Comparison of ENCODE assay signal across 32 mouse cellular contexts in genomic region chr5:137474351-137474750, GRCm38 (mm10). TPM values are rescaled to one million over a fixed set of nuclear protein-coding genes. Genes with fewer than 3 reads are reported as not detected.
A peak's percentile ranks its signal among the peaks of the same experiment; 100 is the strongest.
DNase-seq lines count a peak whose midpoint lies in the region; ATAC-seq lines count a peak whose summit lies in the region.
"Had no signal": no experiment of that assay in that cellular context is flagged by ENCODE, and none has a peak within 500 bp of the region (broad histone marks: within the 10 kb centered on the region; RNA-seq: fewer than 3 reads in every experiment).

No protein-coding gene starts in this region.

- H3K27ac ChIP-seq in hindbrain, embryonic 10.5 days = peak overlapping the region; percentile 66; the same call in 1 of the 2 replicates
- no peak overlapping the region for H3K27ac ChIP-seq in hindbrain, embryonic 13.5 days
- 0 out of 2 replicates have a peak overlapping the region, but pooled peaks have one; percentile 0 for H3K27ac ChIP-seq in limb, embryonic 10.5 days
- H3K27ac ChIP-seq: heart, adult 2 months; heart, embryonic 10.5 days; heart, embryonic 13.5 days; hindbrain, embryonic 12.5 days had no signal

- no peak overlapping the region for H3K4me3 ChIP-seq in hindbrain, embryonic 10.5 days
- H3K4me3 ChIP-seq in hindbrain, embryonic 13.5 days = no peak overlapping the region
- no peak overlapping the region for H3K4me3 ChIP-seq in limb, embryonic 10.5 days
- H3K4me3 ChIP-seq: heart, adult 2 months; heart, embryonic 10.5 days; heart, embryonic 13.5 days; hindbrain, embryonic 12.5 days had no signal

- no peak overlapping the region for H3K9ac ChIP-seq in hindbrain, embryonic 13.5 days
- H3K9ac ChIP-seq: heart, embryonic 13.5 days; hindbrain, embryonic 12.5 days had no signal

- peaks cover 24% of the 10 kb centered on the region for H3K4me1 ChIP-seq in hindbrain, embryonic 10.5 days (replicated peaks)
- H3K4me1 ChIP-seq in hindbrain, embryonic 13.5 days (replicated peaks) = no peaks in the 10 kb centered on the region
- H3K4me1 ChIP-seq in limb, embryonic 10.5 days = peaks cover 5% of the 10 kb centered on the region; the same call in 1 of the 2 replicates
- H3K4me1 ChIP-seq: hindbrain, embryonic 12.5 days had no signal

- ATAC-seq in hindbrain, embryonic 13.5 days (ENCODE audit: low FRiP score) = no peak
- ATAC-seq: CD4-positive, CD25-positive, alpha-beta regulatory T cell, adult 4 months; forebrain, embryonic 14.5 days; hindbrain, embryonic 16.5 days had no signal

- H3K27me3 ChIP-seq in hindbrain, embryonic 10.5 days (ENCODE audit: insufficient read depth, poor library complexity, severe bottlenecking) = no peaks in the 10 kb centered on the region
- H3K27me3 ChIP-seq in hindbrain, embryonic 13.5 days = no peaks in the 10 kb centered on the region
- H3K27me3 ChIP-seq in limb, embryonic 10.5 days (ENCODE audit: low read depth, poor library complexity, severe bottlenecking) = no peaks in the 10 kb centered on the region
- H3K27me3 ChIP-seq: hindbrain, embryonic 12.5 days had no signal

- H3K4me2 ChIP-seq in hindbrain, embryonic 13.5 days = no peak overlapping the region
- H3K4me2 ChIP-seq: heart, embryonic 13.5 days; hindbrain, embryonic 12.5 days had no signal

- no peaks in the 10 kb centered on the region for H3K9me3 ChIP-seq in hindbrain, embryonic 10.5 days
- no peaks in the 10 kb centered on the region for H3K9me3 ChIP-seq in hindbrain, embryonic 13.5 days
- no peaks in the 10 kb centered on the region for H3K9me3 ChIP-seq in limb, embryonic 10.5 days (replicated peaks)
- H3K9me3 ChIP-seq: heart, embryonic 10.5 days; heart, embryonic 13.5 days; hindbrain, embryonic 12.5 days had no signal

- peak; percentile 22 for DNase-seq in hindbrain, embryonic 10.5 days (ENCODE audit: low spot score)
- DNase-seq in embryo, embryonic 10.5 days (ENCODE audit: low spot score) = peak; percentile 28
- peak; percentile 65 for DNase-seq in embryo, embryonic 9.5 days (ENCODE audit: extremely low spot score)
- DNase-seq in limb, embryonic 10.5 days (ENCODE audit: low spot score) = no peak
- no peak for DNase-seq in lung, adult 18-20 months
- no peak for DNase-seq in gastrocnemius, postnatal 10 days
- DNase-seq: adrenal gland, adult 2 months; adrenal gland, postnatal 14 days; cerebellum, adult 11 months; cerebellum, adult 2 months; cerebellum, adult 9-11 months; cerebellum, postnatal 25 days; gastrocnemius, postnatal 36 days; heart, adult 2 months; heart, postnatal 14 days; heart, postnatal 4 days; kidney, adult 18-20 months had no signal

- WGBS in hindbrain, embryonic 10.5 days = 17% methylated on average over 2 of the region's 2 CpGs
- 18% methylated on average over 2 of the region's 2 CpGs for WGBS in hindbrain, embryonic 13.5 days
- WGBS in limb, embryonic 10.5 days = 54% methylated on average over 2 of the region's 2 CpGs

- no peaks in the 10 kb centered on the region for H3K36me3 ChIP-seq in hindbrain, embryonic 10.5 days
- H3K36me3 ChIP-seq in hindbrain, embryonic 13.5 days = no peaks in the 10 kb centered on the region
- H3K36me3 ChIP-seq in limb, embryonic 10.5 days = no peaks in the 10 kb centered on the region
- H3K36me3 ChIP-seq: heart, embryonic 10.5 days; heart, embryonic 13.5 days; hindbrain, embryonic 12.5 days had no signal

RNA-seq across cellular contexts. Expression of gene Zan, which starts 2.5 kb away (rescaled TPM):
- polyA plus RNA-seq in hindbrain, embryonic 10.5 days (2016; fragmentation: Nextera tagmentation; extraction: Ambion mirVana) = 0.05 and 0.13 TPM in 2 replicates
- 0.06 and 0.08 TPM in 2 replicates for polyA plus RNA-seq in hindbrain, embryonic 13.5 days (2015; fragmentation: Nextera tagmentation; extraction: Ambion mirVana)
- 0.03 and 0.10 TPM in 2 replicates for polyA plus RNA-seq in limb, embryonic 10.5 days (2016; fragmentation: Nextera tagmentation; extraction: Ambion mirVana)
- under 1 TPM; 0.23 to 0.31 TPM for total RNA-seq in gastrocnemius, postnatal 10 days (2021)
- total RNA-seq: adrenal gland, adult 2 months; adrenal gland, postnatal 14 days; heart, adult 2 months; MEL had no signal

RNA-seq across cellular contexts. Expression of gene Pop7, which starts 28.0 kb away (rescaled TPM):
- polyA plus RNA-seq in hindbrain, embryonic 10.5 days (2016; fragmentation: Nextera tagmentation; extraction: Ambion mirVana) = 56.1 and 70.9 TPM in 2 replicates
- polyA plus RNA-seq in hindbrain, embryonic 13.5 days (2015; fragmentation: Nextera tagmentation; extraction: Ambion mirVana) = 82.2 and 85.1 TPM in 2 replicates
- polyA plus RNA-seq in limb, embryonic 10.5 days (2016; fragmentation: Nextera tagmentation; extraction: Ambion mirVana) = 53.2 and 63.4 TPM in 2 replicates
- 10 to 100 TPM; 16.6 to 18.5 TPM for total RNA-seq in gastrocnemius, postnatal 10 days (2021)

RNA-seq across cellular contexts. Expression of gene Gigyf1, which starts 44.0 kb away (rescaled TPM):
- 14.7 and 14.9 TPM in 2 replicates for polyA plus RNA-seq in hindbrain, embryonic 10.5 days (2016; fragmentation: Nextera tagmentation; extraction: Ambion mirVana)
- 17.9 and 19.5 TPM in 2 replicates for polyA plus RNA-seq in hindbrain, embryonic 13.5 days (2015; fragmentation: Nextera tagmentation; extraction: Ambion mirVana)
- 13.5 and 14.6 TPM in 2 replicates for polyA plus RNA-seq in limb, embryonic 10.5 days (2016; fragmentation: Nextera tagmentation; extraction: Ambion mirVana)
- total RNA-seq in gastrocnemius, postnatal 10 days (2021) = 10 to 100 TPM; 23.0 to 25.3 TPM

RNA-seq across cellular contexts. Expression of gene Epo, which starts 58.7 kb away (rescaled TPM):
- polyA plus RNA-seq in hindbrain, embryonic 10.5 days (2016; fragmentation: Nextera tagmentation; extraction: Ambion mirVana) = 1.3 and 4.5 TPM in 2 replicates
- not detected in 2 replicates for polyA plus RNA-seq in hindbrain, embryonic 13.5 days (2015; fragmentation: Nextera tagmentation; extraction: Ambion mirVana)
- 1.5 and 2.4 TPM in 2 replicates for polyA plus RNA-seq in limb, embryonic 10.5 days (2016; fragmentation: Nextera tagmentation; extraction: Ambion mirVana)
- total RNA-seq in gastrocnemius, postnatal 10 days (2021) = not detected
- total RNA-seq: adrenal gland, adult 2 months; adrenal gland, postnatal 14 days; adrenal gland, postnatal 4 days; common myeloid progenitor, adult 5-6 weeks; gastrocnemius, adult 8-10 months; gastrocnemius, postnatal 36 days; granulocyte monocyte progenitor cell, adult 5-6 weeks; heart, adult 2 months; heart, postnatal 14 days; heart, postnatal 4 days; MEL had no signal
- polyA plus RNA-seq: adrenal gland, adult 2 months; C2C12; CD4-positive, CD25-positive, alpha-beta regulatory T cell, adult 4 months; cerebellum, adult 2 months; embryonic facial prominence, embryonic 14.5 days; forebrain, embryonic 14.5 days; heart, adult 2 months; heart, embryonic 13.5 days; heart, embryonic 16.5 days; hindbrain, embryonic 12.5 days; hindbrain, embryonic 16.5 days had no signal

RNA-seq across cellular contexts. Expression of gene Gnb2, which starts 59.0 kb away (rescaled TPM):
- 387 and 460 TPM in 2 replicates for polyA plus RNA-seq in hindbrain, embryonic 10.5 days (2016; fragmentation: Nextera tagmentation; extraction: Ambion mirVana)
- 529 and 536 TPM in 2 replicates for polyA plus RNA-seq in hindbrain, embryonic 13.5 days (2015; fragmentation: Nextera tagmentation; extraction: Ambion mirVana)
- 257 and 295 TPM in 2 replicates for polyA plus RNA-seq in limb, embryonic 10.5 days (2016; fragmentation: Nextera tagmentation; extraction: Ambion mirVana)
- 100 to 1,000 TPM; 301 to 324 TPM for total RNA-seq in gastrocnemius, postnatal 10 days (2021)

Comparison
In these comparisons a context has a peak if more than half of its experiments do, and no peak if none do; other contexts are left out.
1. DNase-seq: peak in hindbrain, embryonic 10.5 days (single experiment), embryo, embryonic 10.5 days (single experiment) and embryo, embryonic 9.5 days (single experiment); none in limb, embryonic 10.5 days (single experiment), lung, adult 18-20 months (0 of 2) and gastrocnemius, postnatal 10 days (single experiment).